Mouse (Mus musculus): ENCODE measurements around the gene Tmem242. TPM values are rescaled to one million over a fixed set of nuclear protein-coding genes. Genes with fewer than 3 reads are reported as not detected.

Tmem242 gene
- 113 and 120 TPM in 2 replicates for polyA plus RNA-seq (2015; fragmentation: Nextera tagmentation; extraction: Ambion mirVana)

DNA sequence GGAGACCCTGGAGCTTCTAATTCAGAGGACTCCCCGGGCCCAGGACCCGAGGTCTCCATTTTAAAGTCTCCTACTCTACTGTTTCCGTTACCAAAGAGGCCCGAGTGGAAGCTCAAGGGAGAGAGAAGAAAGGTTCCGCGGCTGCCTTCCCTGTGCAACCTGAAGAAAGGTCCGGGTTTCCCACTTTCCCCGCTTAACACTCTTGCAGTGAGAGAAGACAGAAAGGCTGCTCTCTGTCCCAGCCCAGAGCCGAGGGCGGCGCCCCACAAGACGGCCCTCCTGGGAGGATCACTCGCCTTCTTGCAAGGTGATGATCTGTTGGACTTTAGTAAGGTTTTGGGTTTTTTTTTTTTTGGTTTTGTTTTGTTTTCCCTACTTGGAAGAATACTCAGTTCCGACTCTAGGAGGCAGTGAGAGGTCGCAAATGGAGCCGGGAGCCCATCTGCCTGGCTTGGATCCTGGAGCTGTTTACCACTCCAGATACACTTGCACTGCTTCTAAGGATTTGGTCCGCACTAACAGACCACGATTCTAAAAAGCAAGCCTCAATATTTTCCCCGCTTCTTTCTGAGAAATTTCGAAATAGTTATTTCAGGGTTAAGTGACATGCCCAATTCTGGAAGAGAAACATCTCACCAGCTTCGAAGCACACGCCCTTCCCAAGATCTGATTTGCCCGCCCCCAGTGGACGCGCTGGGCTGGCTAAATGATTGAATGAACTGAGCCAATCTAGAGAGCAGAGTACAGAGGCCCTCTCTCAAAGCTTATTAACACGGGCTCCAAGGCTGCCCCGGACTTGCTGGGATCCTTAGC is at the start of gene Tmem242:
TSS of gene Tmem242 (minus strand) at position 101 of the 813 bp plus-strand sequence.
- DNase-seq (ENCODE audit: low spot score): peak; percentile 92

GRCm38 (mm10) chr17:5488156-5488555 is 48.1 kb upstream of the Tmem242 start:
- peak; percentile 67 for DNase-seq (ENCODE audit: low spot score)

DNA sequence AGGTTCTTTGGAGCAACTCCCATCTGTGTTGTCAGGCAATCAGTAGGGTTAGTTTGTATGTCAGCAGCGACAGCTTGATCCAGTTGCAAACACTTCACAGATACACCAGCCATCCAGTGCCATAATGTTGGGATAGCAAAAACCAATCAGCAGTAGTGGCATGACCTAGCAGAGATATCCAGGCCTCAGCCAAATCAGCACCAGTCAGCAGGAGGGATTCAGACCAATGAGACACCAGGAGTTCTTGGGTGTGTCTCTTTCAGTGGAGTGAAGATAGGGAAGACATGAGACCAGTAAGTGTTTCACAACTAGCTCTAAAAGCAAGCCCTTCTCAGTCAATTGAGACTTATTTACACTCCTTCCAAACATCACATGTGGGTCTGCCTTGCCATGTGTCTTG is 44.6 kb upstream of the Tmem242 start:
- DNase-seq (ENCODE audit: low spot score): no peak

DNA sequence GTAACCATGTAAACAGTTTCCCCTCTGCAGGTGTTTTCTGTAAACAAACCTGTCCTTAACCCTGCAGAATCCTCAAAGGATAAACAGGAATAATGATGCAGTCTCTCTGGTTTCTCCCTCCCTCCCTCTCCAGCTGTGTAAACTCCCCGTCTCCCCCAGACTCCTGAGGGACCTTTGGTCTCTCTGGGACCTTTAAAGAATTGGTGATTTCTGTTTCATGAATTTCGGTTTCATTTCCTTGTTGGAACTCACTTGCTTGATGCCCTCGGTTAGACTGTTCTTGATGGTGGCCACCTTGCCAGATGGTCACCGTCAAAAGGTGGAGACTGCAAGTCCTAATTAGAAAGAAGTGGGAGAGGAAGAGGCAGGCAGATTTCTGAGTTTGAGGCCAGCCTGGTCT is 43.4 kb upstream of the Tmem242 start:
- DNase-seq (ENCODE audit: low spot score): no peak

DNA sequence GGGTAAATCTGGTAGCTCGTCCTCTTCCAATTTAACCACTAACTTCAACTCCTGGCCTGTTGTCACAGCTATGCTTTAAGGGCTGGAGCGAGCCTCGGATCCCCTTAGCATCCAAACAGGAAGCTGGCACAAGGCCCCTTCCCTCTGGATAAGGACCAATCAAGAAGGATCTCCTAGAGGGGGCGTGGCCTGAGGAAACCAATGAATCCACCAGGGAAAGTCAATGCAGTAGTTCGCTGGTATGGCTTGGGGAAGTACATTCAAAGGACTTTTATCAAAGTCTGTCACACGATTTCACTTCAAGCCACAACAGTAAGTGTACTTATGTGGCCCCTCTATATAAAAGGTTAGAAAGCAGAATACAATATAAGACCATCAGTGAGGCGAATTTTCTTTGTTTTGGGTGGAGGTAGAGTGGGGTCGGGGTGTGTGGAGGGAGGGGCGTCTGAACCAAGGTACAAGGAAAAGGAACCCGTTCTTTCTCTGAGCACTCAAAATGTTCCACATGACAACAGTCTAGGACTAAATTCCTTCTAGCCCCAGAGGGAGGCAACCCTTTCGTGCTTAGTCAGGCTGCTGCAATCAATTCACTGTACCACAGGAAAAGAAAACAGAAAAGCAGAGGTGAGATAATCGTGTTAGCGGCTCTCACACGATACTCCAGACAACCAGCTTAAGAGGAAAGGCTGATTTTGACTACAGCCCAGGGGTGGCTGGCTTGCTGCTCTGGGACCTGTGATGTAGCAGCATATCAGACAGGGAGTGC is 36.1 kb upstream of the Tmem242 start:
- DNase-seq (ENCODE audit: low spot score): no peak

DNA sequence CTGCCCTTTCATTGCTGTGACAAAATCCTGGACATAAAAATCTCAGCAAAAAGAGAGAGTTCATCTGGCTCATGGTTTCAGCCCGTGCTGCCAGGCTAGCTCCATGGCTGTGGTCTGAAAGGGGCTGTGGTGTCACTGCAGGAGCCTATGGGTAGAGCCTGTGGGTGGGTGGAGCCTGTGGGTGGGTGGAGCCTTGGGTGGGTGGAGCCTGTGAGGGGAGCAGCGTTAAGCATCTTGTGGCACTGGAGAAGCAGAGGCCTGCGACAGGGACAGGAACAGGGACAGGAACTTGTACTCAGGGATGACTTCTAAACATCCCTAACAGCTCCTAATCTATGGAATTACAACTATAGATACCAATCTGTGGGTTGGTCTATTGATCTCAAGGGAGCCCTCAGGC is 32.2 kb upstream of the Tmem242 start:
- DNase-seq (ENCODE audit: low spot score): no peak

- no peak for DNase-seq (ENCODE audit: low spot score)
These were observed 27.1 kb upstream of the Tmem242 start for GRCm38 (mm10) chr17:5467177-5467576.

- DNase-seq (ENCODE audit: low spot score): no peak
These were observed 26.7 kb upstream of the Tmem242 start for GRCm38 (mm10) chr17:5466736-5467135.

- no peak for DNase-seq (ENCODE audit: low spot score)
These were observed 23.9 kb upstream of the Tmem242 start for GRCm38 (mm10) chr17:5463912-5464311.

GRCm38 (mm10) chr17:5453657-5454056 is 13.6 kb upstream of the Tmem242 start:
- DNase-seq (ENCODE audit: low spot score): no peak

DNA sequence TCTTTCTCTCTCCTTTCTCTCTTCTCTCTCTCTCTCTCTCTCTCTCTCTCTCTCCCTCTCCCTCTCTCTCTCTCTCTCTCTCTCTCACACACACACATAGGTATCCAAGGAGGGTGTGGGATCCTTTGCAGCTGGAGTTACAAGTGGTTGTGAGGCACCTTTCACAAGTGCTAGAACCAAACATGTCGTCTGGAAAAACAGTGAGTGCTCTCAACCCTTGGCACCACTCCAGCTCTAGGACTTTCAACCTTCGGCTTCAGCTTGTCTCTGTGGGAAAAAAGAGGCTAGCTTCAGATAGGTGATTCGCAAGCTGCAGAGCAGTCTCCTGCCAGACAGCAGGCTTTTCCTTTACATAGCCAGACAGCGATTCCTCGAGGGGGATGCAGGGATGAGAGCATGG is 3.7 kb upstream of the Tmem242 start:
- no peak for DNase-seq (ENCODE audit: low spot score)

- no peak for DNase-seq (ENCODE audit: low spot score)
These were observed 3.2 kb upstream of the Tmem242 start for GRCm38 (mm10) chr17:5443260-5443659.

- peak; percentile 70 for DNase-seq (ENCODE audit: low spot score)
These were observed 2.3 kb upstream of the Tmem242 start for GRCm38 (mm10) chr17:5442403-5442802.

DNA sequence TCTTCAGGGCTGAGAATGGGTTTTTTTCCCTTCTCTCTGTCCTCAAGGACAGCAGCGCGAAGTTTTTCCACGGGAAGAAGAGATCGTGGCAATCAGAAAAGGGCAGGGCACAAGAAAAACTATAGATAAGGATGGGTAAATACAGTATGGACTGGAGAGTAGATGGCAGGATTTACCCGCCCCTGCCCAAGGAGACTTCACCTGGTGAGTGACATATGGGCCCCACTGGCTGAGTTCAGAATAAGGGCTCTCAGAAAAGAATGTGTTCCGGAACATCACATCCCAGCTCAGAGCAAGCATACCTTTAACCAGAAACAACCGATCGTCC is 264 bp downstream of the Tmem242 start:
- no peak for DNase-seq (ENCODE audit: low spot score)

GRCm38 (mm10) chr17:5429772-5430133 is 10.3 kb downstream of the Tmem242 start:
- no peak for DNase-seq (ENCODE audit: low spot score)

DNA sequence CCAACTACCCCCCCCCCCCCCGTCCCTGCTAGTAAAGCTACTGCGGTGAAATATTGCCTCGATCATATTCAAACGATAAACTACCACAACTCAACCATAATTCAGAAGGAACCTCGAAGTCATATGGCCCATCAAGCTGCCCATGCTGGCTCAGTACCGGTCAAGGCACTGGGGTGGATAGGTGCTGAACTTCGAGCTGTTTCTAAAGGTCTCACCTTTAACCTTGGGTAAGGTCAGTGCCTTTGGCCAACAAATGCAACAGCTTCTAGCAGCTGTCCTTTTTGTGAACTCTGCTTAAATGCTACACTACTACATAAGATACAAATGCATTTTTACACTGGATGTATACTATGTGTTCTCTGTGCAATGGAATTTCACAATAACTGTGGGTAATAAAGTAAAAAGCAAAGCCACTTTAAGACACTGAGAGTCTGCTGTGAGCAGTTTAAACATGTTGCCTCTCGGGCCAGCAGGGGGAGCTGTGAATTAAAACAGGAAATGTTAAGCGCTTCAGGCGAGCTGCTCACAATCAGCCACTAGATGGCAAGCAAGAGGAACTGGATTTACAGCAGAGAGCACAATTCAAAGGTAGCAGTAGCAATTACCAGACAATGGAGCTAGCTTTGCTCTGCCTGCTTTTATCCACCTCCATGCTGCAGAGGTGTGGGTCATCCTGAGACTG is 10.8 kb downstream of the Tmem242 start:
- DNase-seq (ENCODE audit: low spot score): peak; percentile 96

DNA sequence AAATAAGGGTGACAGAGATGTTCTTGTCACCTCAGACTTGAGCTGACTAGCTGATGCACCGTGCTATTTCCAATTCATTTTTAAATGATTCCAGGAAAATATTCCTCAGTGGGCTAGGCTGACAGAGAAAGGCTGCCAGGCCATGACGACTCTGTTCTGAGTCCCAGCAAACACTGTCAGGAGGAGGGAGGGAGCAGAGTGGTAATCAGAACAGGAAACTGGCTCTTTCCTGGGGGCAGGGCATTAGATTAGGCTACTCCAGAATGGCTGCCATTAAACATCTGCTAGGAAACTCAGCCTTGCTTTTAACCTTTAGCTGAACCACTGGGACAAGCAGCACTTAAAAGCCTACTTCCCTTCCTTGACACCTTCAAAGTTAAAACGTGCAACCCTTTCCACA is 14.9 kb downstream of the Tmem242 start:
- no peak for DNase-seq (ENCODE audit: low spot score)

- no peak for DNase-seq (ENCODE audit: low spot score)
These were observed 15.9 kb downstream of the Tmem242 start for GRCm38 (mm10) chr17:5424156-5424555.

DNA sequence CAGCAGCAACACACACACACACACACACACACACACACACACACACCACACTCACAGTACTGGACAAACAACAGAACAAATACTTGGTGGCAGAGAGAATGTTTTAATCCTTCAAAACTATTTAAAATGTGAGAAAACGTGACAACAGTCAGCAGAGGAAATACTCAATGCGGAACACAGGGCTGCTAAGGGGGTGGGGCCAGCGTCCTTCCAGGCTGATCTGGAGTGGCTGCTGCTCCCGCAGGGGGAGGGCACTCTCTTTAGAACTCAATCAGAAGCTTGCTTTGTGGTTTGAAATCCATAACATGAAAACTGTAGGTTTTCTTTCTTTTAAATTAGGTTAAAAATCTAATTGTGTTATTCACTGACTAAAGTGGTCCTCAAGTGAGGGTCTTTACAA is 18.2 kb downstream of the Tmem242 start:
- DNase-seq (ENCODE audit: low spot score): no peak

GRCm38 (mm10) chr17:5419771-5420518 is 20.1 kb downstream of the Tmem242 start:
- DNase-seq (ENCODE audit: low spot score): no peak

GRCm38 (mm10) chr17:5419056-5419455 is 21.0 kb downstream of the Tmem242 start:
- DNase-seq (ENCODE audit: low spot score): no peak
